Mouse (Mus musculus): ENCODE results near the gene Clcn5.

The Clcn5 gene

DNA sequence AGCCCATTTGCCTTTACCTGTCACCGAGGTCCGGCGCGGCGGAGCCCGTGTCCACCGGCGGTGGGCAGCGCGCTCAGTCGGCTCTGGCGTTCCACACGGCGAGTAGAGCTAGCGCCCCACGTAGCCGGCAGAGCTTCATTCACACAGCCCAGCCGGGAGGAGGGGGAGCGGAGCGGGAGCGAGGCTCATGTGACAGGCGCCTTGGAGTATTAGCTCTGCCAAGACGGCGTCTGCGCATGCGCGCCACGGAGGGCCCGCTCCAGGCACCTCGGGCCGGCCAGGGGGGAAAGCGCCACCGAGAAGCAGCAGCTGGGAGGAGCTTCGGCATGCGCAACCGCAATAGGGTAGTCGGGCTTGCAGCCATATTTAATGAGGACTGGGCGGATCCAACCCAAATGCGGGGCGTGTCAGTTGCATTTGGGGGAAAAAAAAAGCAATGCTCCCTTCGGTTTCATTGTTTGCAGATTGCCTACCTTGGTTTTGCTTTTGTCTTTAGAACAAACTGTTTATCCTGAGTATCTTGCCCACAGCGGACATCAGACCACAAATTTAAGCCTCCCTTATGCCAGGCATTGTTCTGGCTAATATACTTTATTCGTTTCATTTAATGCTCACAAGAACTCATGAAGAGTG is at the start of gene Clcn5:
Gene Clcn5 (minus strand): TSS at position 270 of the 633 bp plus-strand sequence.
- no peaks in the 10 kb centered on the region for H3K36me3 ChIP-seq (ENCODE audit: control insufficient read depth, insufficient read depth, low read length, poor library complexity, severe bottlenecking)
- peak; percentile 96 for DNase-seq (ENCODE audit: low read depth, low spot score)
- H3K27me3 ChIP-seq (ENCODE audit: control insufficient read depth, insufficient read depth, low read length, poor library complexity, severe bottlenecking), result no peaks in the 10 kb centered on the region

DNA sequence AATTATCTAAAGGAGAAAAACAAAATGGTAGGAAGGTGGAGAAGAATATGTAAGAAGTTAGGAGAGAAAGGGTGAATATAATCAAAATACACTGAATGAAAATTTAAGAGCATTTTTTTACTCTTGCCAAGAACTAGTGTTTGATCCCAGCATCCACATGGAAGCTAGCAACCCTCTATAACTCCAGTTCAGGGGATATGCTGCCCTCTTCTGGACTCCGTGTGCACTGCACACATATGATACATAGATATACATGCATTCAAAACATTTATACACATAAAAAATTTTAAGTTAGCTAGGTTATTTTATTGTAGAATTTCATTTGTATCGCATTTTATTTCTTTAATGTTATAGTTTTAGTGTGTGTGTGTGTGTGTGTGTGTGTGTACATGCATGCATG is 6.3 kb upstream of the Clcn5 start:
- Histone ChIP-seq H3K36me3 (ENCODE audit: control insufficient read depth, insufficient read depth, low read length, poor library complexity, severe bottlenecking) (no peaks in the 10 kb centered on the region), H3K27me3 (ENCODE audit: control insufficient read depth, insufficient read depth, low read length, poor library complexity, severe bottlenecking) (no peaks in the 10 kb centered on the region)
- peak; percentile 47 for DNase-seq (ENCODE audit: low read depth, low spot score)

GRCm38 (mm10) chrX:7322288-7322687 is 3.1 kb upstream of the Clcn5 start:
- DNase-seq (ENCODE audit: low read depth, low spot score), result peak; percentile 78
- Histone ChIP-seq H3K36me3 (ENCODE audit: control insufficient read depth, insufficient read depth, low read length, poor library complexity, severe bottlenecking) (no peaks in the 10 kb centered on the region), H3K27me3 (ENCODE audit: control insufficient read depth, insufficient read depth, low read length, poor library complexity, severe bottlenecking) (no peaks in the 10 kb centered on the region)

DNA sequence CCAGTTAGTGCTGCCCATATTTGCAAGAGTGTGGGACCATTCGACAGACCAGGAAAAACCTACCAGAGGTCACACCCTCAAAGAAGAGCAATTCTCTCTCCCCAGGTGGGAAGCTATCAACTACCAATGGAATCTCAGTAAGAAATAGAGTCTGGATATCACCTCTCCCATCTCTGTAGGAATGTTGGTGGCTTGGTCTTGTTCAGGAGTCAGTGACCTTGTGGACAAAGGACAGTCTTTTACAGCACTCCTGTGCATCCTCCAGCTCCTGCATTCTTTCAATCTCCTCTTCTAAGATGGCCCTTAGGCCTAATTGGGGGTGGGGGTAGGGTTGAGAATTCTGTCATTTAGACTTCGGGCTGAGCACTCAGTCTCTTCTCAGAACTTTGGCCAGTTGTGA is 1.4 kb upstream of the Clcn5 start:
- Histone ChIP-seq H3K36me3 (ENCODE audit: control insufficient read depth, insufficient read depth, low read length, poor library complexity, severe bottlenecking) (no peaks in the 10 kb centered on the region), H3K27me3 (ENCODE audit: control insufficient read depth, insufficient read depth, low read length, poor library complexity, severe bottlenecking) (no peaks in the 10 kb centered on the region)
- DNase-seq (ENCODE audit: low read depth, low spot score), result no peak

DNA sequence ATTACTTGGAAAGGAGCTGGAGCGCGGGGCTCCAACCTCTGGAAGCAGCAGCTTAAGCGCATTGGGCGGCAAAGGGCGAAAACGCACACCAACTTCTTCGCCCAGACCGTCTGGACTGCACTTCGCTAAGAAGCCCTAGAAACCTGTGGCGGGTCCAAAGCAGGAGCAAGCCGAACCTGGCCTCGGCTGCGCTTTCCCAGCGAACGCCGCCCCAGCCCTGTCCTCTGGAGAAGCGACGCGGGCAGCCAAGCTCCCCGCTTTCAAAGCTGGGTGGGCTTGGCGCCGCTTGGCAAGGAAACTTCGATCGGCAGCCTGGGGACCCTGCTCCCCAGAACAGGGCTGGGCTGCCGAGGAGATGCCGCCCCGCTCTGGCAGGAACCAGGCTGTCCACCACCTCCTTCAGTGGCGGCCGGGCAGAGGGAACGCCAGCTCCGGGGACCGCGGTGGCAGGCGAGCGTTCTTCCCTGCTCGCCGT is 570 bp downstream of the Clcn5 start:
- H3K36me3 ChIP-seq (ENCODE audit: control insufficient read depth, insufficient read depth, low read length, poor library complexity, severe bottlenecking), result no peaks in the 10 kb centered on the region
- no peaks in the 10 kb centered on the region for H3K27me3 ChIP-seq (ENCODE audit: control insufficient read depth, insufficient read depth, low read length, poor library complexity, severe bottlenecking)
- DNase-seq (ENCODE audit: low read depth, low spot score), result no peak

DNA sequence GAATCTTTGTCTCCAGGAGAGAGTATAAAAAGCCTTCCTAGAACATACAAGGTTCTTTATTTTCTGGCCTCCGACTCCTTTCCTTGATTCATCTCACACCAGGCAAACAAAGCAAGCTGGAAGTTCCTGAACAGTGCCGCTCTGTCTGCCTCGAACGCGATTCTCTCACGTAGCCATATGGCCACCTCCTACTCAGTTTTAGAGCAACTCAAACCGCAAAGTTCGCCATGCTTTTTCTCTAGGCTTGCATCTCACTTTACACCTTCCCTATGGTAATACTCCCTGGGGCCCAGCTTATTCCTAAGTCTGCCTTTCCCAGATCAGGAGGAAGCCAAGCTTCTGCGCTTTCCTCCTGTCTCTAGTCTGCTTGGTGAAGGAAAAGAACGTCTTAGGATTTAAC is 4.0 kb downstream of the Clcn5 start:
- no peak for DNase-seq (ENCODE audit: low read depth, low spot score)
- no peaks in the 10 kb centered on the region for H3K27me3 ChIP-seq (ENCODE audit: control insufficient read depth, insufficient read depth, low read length, poor library complexity, severe bottlenecking)
- H3K36me3 ChIP-seq (ENCODE audit: control insufficient read depth, insufficient read depth, low read length, poor library complexity, severe bottlenecking), result no peaks in the 10 kb centered on the region

DNA sequence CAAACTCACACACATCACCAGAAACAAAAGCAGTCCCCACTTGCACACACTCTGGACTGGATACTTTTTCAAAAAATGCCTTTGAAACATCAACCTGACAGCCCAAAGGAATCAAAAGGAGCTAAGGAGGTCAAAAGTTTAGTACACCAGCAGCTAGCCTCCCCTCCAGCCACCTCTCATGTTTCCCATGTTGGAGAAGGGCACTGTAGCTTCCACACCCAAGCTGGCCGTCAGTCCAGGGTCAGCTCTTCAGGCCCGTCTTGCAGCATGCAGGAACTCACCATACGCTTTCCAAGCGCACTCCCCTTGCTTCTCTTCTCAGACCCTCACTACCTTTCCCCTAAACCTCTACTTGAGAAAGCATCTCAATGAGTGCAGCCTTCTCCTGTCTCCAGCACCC is 4.5 kb downstream of the Clcn5 start:
- no peaks in the 10 kb centered on the region for H3K36me3 ChIP-seq (ENCODE audit: control insufficient read depth, insufficient read depth, low read length, poor library complexity, severe bottlenecking)
- H3K27me3 ChIP-seq (ENCODE audit: control insufficient read depth, insufficient read depth, low read length, poor library complexity, severe bottlenecking), result no peaks in the 10 kb centered on the region
- DNase-seq (ENCODE audit: low read depth, low spot score), result no peak

GRCm38 (mm10) chrX:7308242-7308641 is 10.9 kb downstream of the Clcn5 start:
- no peak for DNase-seq (ENCODE audit: low read depth, low spot score)
- no peaks in the 10 kb centered on the region for H3K27me3 ChIP-seq (ENCODE audit: control insufficient read depth, insufficient read depth, low read length, poor library complexity, severe bottlenecking)
- H3K36me3 ChIP-seq (ENCODE audit: control insufficient read depth, insufficient read depth, low read length, poor library complexity, severe bottlenecking), result no peaks in the 10 kb centered on the region

DNA sequence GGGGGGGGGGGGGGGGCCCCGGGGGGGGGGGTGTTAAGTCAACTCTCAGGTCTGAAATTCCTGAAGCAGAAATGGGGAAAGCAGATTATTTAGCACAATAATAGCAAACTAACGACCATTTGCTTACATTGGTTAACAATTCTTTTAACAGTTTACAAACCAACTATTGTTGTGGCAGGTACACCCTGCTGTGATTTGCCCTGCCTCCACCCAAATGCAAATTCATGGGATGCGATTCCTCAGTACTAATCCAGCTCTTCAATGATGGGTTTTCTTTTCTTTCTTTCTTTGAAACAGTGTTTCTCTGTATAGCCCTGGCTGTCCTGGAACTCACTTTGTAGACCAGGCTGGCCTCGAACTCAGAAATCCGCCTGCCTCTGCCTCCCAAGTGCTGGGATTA is 12.3 kb downstream of the Clcn5 start:
- H3K27me3 ChIP-seq (ENCODE audit: control insufficient read depth, insufficient read depth, low read length, poor library complexity, severe bottlenecking), result no peaks in the 10 kb centered on the region
- DNase-seq (ENCODE audit: low read depth, low spot score), result no peak
- H3K36me3 ChIP-seq (ENCODE audit: control insufficient read depth, insufficient read depth, low read length, poor library complexity, severe bottlenecking), result no peaks in the 10 kb centered on the region

- no peaks in the 10 kb centered on the region for H3K27me3 ChIP-seq (ENCODE audit: control insufficient read depth, insufficient read depth, low read length, poor library complexity, severe bottlenecking)
- DNase-seq (ENCODE audit: low read depth, low spot score), result peak; percentile 29
- H3K36me3 ChIP-seq (ENCODE audit: control insufficient read depth, insufficient read depth, low read length, poor library complexity, severe bottlenecking), result 0 out of 2 replicates have a peak, but pooled peaks cover 2% of the 10 kb centered on the region
Measured at GRCm38 (mm10) chrX:7292981-7293380, 26.2 kb downstream of the Clcn5 start.

- H3K36me3 ChIP-seq (ENCODE audit: control insufficient read depth, insufficient read depth, low read length, poor library complexity, severe bottlenecking), result 0 out of 2 replicates have a peak, but pooled peaks cover 2% of the 10 kb centered on the region
- H3K27me3 ChIP-seq (ENCODE audit: control insufficient read depth, insufficient read depth, low read length, poor library complexity, severe bottlenecking), result no peaks in the 10 kb centered on the region
- DNase-seq (ENCODE audit: low read depth, low spot score), result no peak
Measured at GRCm38 (mm10) chrX:7292151-7292768, 26.9 kb downstream of the Clcn5 start.

DNA sequence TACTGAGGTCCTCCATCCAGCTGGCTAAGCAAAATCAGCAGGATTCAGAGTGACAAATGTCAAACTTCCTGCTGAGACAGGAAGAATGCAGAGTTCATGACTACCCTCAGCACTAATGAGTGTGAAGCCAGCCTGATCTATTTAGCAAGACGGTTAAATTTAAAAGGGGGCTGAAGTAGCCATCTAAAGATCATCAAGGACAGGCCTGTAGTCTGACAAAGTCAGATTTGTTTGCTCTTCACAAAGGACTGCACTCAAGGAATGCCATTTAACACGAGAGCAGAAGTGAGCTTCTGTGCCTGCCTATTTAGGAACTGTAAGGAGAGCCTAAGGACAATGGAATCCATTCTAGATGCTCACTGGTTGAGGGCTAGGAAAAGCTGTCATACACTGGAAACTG is 30.2 kb downstream of the Clcn5 start:
- no peak for DNase-seq (ENCODE audit: low read depth, low spot score)
- H3K36me3 ChIP-seq (ENCODE audit: control insufficient read depth, insufficient read depth, low read length, poor library complexity, severe bottlenecking), result 0 out of 2 replicates have a peak, but pooled peaks cover 2% of the 10 kb centered on the region

DNA sequence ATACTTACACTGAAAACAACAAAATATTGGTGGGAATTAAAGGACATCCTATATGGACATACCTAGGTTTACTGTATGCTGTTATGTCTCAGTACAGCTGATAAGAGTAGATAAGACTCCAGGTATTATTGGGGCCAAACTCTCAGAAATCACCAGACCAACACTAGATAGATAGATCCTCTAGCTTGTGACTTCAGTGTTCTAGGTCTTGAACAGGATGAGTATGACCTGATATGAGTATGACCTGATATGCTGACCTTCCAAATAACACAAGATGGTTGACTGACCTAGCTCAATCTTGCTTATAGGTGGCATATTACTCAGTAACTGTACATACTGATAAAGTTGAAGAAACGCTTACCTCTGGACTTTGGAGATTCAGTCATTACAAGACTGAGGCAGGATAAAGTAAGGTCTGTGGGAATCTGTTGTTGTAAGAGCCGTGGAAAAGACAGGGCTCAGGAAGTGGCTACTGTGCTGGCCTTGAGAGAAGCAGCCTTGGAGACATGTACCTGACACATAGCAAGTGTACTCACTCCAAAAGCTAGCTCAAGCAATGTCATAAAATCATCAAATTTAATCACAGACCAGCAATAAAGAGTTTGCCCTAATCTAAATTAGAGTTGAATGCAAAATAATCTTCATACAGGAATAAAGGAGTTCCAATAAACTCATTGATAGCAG is 32.0 kb downstream of the Clcn5 start:
- no peaks in the 10 kb centered on the region for H3K27me3 ChIP-seq (ENCODE audit: control insufficient read depth, insufficient read depth, low read length, poor library complexity, severe bottlenecking)
- no peak for DNase-seq (ENCODE audit: low read depth, low spot score)

More for the DNA sequence above, 30.2 kb downstream of the Clcn5 start:
- no peaks in the 10 kb centered on the region for H3K27me3 ChIP-seq (ENCODE audit: control insufficient read depth, insufficient read depth, low read length, poor library complexity, severe bottlenecking)

GRCm38 (mm10) chrX:7282636-7283035 is 36.5 kb downstream of the Clcn5 start:
- no peaks in the 10 kb centered on the region for H3K27me3 ChIP-seq (ENCODE audit: control insufficient read depth, insufficient read depth, low read length, poor library complexity, severe bottlenecking)
- DNase-seq (ENCODE audit: low read depth, low spot score), result no peak
- H3K36me3 ChIP-seq (ENCODE audit: control insufficient read depth, insufficient read depth, low read length, poor library complexity, severe bottlenecking), result no peaks in the 10 kb centered on the region

More for the DNA sequence above, 32.0 kb downstream of the Clcn5 start:
- 0 out of 2 replicates have a peak, but pooled peaks cover 2% of the 10 kb centered on the region for H3K36me3 ChIP-seq (ENCODE audit: control insufficient read depth, insufficient read depth, low read length, poor library complexity, severe bottlenecking)

- no peaks in the 10 kb centered on the region for H3K36me3 ChIP-seq (ENCODE audit: control insufficient read depth, insufficient read depth, low read length, poor library complexity, severe bottlenecking)
- no peak for DNase-seq (ENCODE audit: low read depth, low spot score)
- no peaks in the 10 kb centered on the region for H3K27me3 ChIP-seq (ENCODE audit: control insufficient read depth, insufficient read depth, low read length, poor library complexity, severe bottlenecking)
Measured at GRCm38 (mm10) chrX:7279722-7280121, 39.4 kb downstream of the Clcn5 start.

Measured in splenic B cell, adult 2 months (primary cell).